Mouse (Mus musculus): ENCODE measurements around the gene Pygb.

DNA sequence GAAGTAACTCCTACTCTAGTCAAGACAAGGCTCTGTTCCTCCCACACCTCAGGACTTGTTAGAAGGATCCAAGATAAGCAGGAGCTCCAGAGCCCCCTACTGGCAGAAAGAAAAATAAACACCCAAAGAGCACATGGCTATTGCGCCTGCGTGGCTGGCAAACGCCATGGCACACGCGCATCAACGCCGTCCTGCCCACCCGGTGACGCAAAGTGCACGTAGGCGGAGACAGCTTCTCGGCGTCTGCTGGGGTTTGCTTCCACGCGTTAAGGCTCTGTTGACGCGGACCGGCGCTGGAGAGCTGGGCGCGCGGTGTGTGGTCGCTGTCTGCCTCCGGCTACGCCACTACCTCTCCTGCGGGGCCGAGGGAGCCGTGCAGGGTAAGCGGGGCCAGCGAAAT, 37.7 kb upstream of the Pygb start, which contains the start of gene Entpd6:
- TF ChIP-seq GATA1 (IDR thresholded peaks at IDR 0.05; ENCODE audit: low read length) (no peak), TAL1 (IDR thresholded peaks at IDR 0.05; ENCODE audit: low read length) (no peak)
